Mouse (Mus musculus): ENCODE measurements at regions not wholly inside any gene's neighbourhood (a gene's known extent, or its start where the extent isn't known, plus 50 kb on each side); places are given as distances from the start of the nearest gene placed in this dataset.
A peak's percentile ranks its signal among the peaks of the same experiment; 100 is the strongest.

DNA sequence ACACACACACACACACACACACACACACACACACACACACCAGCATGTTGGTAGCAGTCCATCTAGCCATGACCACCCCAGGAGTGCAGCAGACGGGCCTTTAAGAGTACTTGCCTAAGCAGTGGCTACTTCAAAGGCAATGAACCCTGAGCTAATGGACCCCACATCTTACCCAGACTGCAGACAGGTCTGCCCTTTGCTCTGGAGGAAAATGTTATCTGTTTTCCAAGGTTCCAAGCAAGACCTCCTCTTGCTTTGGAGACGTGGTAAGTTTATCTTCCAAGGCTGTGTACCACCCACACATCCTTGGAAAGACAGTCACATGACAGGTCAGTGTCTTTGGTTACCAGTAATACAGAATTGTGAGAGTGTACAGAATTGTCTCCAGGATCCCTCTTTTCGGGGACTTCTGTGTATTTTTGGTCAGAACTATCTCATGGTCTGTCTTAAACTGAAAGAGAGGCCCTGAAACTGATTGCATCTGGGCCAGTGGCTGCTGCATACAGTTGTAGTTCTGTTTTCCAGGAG lies 88.4 kb upstream of the Gm9887 start:
- intact Hi-C loops (cut with DNase I): loop anchor here (5.0 kb wide), 1 partner anchor 88 kb away; the partner anchor contains the start of genes Arf6 and Gm9887
- no peak for DNase-seq (ENCODE audit: low spot score in 2 of 2)

DNA sequence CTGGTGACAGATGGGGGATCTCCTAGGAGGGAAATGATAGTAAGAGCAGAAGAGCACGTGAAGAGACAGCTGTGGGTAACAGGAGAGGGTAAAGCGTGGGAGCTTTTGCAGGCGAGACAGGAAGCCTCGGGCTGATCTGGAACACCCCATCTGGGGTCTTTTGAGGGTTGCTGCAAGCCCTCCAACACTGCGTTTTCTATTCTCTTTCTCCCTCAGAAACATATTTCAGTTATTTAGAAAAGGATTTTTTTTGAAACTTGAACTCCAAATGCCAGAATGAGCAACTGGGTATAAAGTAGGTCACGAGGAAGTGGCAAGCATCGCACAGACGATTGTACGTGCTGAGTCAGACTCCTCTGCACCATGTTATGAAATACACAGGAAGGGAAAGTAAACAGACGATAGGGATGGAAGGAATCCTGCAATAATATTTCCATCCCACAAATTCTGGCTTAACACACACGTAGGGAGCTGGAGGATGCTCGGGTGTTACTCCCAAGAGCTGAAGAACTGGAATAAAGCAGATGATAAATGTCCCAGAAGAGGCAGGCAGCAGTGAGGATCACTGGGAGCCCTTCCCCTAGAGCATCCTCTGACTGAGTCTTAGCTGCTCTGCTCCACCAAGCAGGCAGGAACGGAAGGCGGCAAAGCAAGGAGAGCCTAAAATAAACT lies 86.0 kb upstream of the Gm9887 start:
- intact Hi-C loops (cut with DNase I): no loop called here
- peak in 1 of 2 experiments; percentile 42 for DNase-seq (ENCODE audit: low spot score in 2 of 2)

DNA sequence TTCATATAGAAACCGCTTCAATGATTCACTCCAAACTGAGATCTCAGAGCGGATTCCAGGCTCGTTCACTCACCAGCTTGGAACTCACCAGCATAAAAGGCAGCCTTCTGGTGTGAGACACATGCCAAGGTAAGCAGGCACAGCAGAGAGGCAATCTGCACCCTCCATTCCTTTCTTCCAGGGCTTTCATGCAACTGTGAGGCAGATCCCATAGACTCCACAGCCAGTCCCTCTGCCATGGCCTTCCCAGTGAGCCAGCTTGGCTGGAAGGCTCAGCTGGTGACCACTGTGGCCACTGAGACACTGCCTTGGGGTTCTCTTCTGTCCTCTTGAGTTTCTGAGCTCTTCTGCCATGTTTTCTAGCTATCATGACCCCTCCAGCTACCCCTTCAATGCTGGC lies 84.5 kb upstream of the Gm9887 start:
- DNase-seq (ENCODE audit: low spot score in 2 of 2): peak in 1 of 2 experiments; percentile 27
- intact Hi-C loops (cut with DNase I): no loop called here

DNA sequence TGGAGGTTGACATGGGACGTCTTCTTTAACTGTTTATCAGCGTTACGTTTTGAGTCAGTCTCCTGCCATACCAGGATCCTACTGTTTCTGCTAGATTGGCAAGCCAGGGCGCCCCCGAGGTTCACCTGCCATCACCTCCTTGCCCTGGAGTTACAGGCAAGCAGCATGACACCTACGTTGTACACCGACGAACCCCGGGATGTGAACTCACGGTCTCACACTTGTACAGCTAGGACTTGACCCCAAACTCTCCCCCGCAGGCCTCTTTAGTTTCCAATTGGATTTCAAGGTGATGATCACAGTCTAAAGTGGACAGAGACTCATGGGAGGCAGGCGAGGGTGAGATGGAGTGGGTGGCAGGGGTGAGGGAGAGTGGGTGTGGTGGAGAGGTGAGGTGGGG lies 83.9 kb upstream of the Gm9887 start:
- DNase-seq (ENCODE audit: low spot score in 2 of 2): no peak
- intact Hi-C loops (cut with DNase I): no loop called here

DNA sequence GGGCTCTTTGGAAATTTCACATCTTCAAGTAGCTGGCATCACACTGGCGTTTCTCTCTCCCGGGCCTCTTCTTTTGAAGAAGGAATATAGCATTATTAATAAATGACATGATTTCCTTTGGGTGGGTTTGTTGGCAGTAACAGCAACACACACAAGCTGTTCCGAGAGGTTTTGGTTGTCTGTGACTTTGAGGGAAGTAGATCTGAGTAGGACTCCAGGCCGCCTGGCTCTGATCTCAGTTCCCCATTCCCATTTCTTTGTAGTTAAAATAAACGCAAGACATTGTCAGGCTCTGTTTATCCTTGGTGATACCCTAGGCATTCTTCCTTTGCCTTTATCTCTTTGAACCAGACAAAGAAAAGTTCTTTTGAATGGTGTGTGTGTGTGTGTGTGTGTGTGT lies 83.3 kb upstream of the Gm9887 start:
- no peak for DNase-seq (ENCODE audit: low spot score in 2 of 2)
- intact Hi-C loops (cut with DNase I): no loop called here

DNA sequence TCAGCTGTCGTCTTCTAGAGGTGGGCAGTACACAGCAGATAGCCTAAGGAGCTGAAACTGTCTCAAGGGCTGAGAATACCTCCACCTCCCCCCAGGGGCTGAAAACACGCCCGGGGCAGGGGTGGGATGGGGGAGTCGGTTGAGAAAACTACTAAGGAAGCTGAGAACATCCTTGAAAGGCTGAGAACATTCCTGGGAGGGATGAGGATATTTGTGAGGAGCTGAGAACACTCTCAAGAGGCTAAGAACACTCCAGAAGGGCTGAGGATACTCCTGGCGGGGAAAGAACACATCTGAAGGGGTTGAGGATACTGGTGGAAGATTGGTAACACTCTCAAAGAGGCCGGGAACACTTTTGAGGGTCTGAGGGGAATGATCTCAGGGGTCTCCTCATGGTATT lies 81.3 kb upstream of the Gm9887 start:
- DNase-seq (ENCODE audit: low spot score in 2 of 2): no peak
- intact Hi-C loops (cut with DNase I): loop anchor here (5.0 kb wide), 1 partner anchor 84 kb away; no protein-coding TSS in a partner anchor

DNA sequence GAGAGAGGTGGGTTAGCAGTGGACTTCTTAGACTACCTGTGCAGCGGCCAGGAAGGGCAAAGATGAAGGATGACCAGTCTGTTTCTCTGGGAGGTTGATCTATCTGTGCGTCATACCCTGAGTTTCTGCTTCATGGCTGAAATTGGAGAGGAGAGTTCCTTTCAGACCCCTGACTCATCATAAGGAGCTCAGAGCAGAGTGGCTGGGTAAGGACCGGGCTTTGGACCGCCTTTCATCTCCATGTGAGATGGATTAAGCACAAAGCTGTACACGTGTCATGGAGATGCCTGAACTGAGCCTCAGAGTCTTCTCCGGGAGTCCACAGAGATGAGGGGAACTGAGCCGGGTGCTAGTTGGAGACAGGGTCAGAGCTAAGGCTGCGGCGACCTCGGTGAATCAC lies 80.7 kb upstream of the Gm9887 start:
- intact Hi-C loops (cut with DNase I): loop anchor here (5.0 kb wide), 1 partner anchor 84 kb away; no protein-coding TSS in a partner anchor
- no peak for DNase-seq (ENCODE audit: low spot score in 2 of 2)

DNA sequence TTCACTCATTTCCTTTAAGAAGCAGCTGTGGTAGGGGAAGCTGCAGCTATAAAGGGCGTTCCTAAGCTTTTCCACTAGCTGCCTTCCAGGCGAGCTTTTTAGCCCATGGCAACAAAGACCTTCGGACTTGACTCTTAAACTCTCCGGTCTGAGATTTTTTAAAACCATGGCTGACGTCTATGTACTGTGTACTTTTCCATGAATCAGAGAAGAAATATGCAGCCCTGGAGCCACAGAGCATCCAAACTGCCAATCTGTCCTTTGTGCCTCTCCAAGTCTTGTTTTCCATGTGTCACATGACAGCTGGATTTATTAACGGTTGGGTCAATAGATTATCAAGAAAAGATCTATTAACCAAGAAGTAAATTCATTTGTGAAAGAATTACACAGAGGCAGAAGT lies 78.9 kb upstream of the Gm9887 start:
- DNase-seq (ENCODE audit: low spot score in 2 of 2): no peak
- intact Hi-C loops (cut with DNase I): loop anchor here (5.0 kb wide), 1 partner anchor 86 kb away; no protein-coding TSS in a partner anchor

DNA sequence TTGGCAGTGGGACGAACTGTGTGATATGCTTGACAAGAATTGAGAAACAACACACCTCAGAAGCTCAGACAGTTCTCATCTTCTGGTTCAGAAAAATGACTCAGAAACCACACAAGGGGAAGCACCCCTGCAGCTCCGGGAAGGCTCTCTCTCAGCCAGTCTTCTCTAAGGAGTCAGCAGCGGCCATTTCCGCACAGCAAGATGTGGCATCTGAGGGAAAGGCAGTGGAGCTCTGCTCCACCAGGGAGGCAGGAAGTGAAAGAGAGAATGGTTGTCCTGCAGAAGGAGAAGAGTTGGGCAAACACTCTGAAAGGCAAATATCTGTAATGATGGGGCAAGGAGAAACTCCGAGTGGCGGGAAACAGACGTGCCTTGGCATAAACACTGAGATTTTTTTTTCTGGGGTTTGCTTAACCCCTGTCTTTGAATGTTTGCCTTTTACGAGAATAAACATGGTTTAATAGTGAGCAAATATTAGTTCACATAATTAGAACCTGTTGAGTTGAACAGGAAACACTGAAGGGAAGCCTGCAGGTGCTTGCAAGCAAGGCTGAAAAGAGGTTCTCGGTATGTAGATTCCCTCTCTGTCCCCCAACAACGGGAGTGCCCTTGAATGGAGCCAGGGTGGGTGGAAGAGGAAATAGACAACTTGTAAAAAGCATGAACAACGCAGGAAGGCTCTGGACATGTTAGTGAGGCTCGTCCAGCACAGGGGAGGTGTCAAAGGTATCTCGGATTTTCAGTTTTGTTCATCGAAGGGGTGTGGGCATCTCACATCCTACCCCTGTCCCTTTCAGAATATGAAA lies 75.9 kb upstream of the Gm9887 start:
- intact Hi-C loops (cut with DNase I): no loop called here

DNA sequence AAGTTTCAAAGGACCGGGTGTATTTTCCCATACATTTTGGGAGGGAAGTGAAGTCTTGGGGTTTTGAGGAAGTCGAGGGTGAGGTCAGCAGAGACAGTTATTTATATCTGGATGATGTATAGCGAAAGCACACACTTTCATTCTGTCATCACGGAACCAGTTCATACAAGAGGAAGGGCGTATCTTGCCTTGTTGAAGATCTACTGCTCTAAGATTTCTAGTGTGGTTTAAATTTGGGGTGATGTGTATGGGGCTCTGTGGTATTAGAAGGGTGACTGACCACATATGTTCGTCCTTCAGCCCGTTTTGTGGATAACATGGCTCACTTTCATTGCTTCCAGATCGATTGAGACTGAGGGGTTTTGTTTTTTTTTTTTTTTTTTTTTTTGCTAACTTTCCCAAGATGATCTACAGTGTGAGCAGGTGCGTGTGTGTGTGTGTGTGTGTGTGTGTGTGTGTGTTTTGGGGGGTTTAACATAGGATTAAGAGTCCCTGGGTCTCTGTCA lies 75.1 kb upstream of the Gm9887 start:
- intact Hi-C loops (cut with DNase I): no loop called here
- no peak for DNase-seq (ENCODE audit: low spot score in 2 of 2)

More for the DNA sequence above, 75.9 kb upstream of the Gm9887 start:
- DNase-seq (ENCODE audit: low spot score in 2 of 2): no peak

DNA sequence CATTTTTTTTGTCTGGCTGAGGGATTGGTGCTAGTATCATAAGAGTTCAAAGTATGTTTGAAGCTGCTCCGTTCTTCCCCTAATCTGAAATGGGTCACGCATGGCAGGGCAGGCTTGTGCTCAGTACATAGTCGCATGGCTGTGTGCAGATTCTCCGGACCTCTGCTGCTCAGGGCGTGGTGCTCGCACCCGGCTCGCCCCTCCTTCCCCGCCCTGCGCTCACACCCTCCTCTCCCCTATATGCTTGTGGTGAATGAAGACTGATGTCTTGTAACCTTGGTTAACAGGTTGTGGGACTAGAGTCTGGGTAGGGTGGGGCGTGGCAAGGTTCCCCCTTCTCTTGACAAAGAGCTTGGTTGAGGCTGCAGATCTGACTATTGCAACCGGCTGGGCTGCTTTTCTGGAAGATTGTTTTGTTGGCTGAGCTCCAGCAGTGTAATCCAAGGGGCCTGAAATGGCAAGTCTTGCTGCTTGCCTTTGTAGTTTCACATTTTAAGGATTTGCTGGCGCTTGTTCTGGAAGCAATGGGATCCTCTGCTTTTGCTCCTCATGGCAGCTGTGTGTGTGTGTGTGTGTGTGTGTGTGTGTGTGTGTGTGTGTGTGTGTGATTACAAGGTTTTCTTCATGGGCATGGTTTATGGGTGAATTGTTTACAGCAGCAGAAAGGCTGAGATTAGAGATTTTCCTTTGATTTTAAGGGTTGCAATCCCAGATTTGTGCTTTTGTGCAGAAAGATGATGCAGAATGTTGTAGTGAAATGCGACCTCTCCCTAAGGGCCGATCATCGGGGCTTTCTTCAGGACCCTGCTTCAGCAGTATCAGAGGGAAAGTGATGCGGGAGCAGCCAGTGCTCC lies 74.4 kb upstream of the Gm9887 start:
- DNase-seq (ENCODE audit: low spot score in 2 of 2): peak in 1 of 2 experiments; percentile 26
- intact Hi-C loops (cut with DNase I): no loop called here

DNA sequence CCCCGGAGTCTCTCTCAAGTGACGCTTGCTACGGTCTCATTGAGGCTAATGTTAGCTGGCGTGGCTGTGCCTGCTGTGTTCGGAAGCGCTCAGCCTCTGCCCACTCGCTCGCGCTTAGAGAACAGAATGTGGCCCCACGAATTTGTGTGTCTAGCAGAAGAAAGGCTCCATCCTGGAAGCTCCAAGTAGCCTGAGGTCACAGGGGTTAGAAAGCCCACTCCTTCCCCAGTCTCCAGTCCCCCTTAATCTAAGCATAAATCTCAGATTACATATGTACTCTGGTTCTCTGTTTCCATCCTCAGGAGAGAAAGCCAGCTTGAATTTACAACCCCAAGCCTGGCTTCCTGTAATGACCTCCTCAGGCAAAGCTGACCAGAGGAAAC lies 73.8 kb upstream of the Gm9887 start:
- intact Hi-C loops (cut with DNase I): no loop called here
- no peak for DNase-seq (ENCODE audit: low spot score in 2 of 2)

DNA sequence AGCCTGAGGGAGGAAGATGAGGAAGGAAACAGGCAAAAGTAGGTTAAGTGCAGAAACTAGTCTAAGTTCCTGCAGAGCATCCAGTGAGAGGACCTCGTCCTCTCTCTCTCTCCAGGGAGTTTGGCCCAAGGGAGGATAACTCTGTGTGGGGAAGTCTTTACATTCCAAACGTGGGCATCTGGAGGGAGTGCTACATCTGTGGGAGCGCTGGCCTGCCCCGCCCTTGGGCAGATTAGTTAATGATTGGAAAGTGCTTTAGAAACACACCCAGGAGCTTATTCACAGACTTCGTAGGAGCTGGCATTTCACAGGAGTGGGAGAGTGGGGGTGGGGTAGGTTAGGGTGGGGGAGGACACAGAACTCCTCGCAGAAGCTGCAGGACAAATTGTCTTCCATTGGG lies 70.1 kb upstream of the Gm9887 start:
- intact Hi-C loops (cut with DNase I): no loop called here

DNA sequence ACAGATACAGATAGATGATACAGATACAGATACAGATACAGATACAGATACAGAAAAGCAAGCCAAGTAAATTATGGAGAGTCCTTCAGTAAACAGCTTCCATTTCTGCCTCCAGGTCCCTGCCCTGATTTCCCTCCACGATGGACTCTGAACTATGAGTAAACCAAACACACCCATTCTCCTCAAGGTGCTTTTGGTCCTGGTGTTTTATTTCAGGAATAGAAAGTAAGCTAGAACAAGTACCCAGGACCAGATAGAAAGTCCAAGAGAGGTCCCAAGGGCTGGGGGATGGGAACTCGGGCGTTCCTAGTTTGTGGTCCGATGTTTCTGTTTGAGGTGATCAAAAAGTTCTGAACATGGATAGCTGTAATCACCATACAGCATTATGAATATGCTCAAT lies 69.5 kb upstream of the Gm9887 start:
- intact Hi-C loops (cut with DNase I): no loop called here
- no peak for DNase-seq (ENCODE audit: low spot score in 2 of 2)

More for the DNA sequence above, 70.1 kb upstream of the Gm9887 start:
- no peak for DNase-seq (ENCODE audit: low spot score in 2 of 2)

DNA sequence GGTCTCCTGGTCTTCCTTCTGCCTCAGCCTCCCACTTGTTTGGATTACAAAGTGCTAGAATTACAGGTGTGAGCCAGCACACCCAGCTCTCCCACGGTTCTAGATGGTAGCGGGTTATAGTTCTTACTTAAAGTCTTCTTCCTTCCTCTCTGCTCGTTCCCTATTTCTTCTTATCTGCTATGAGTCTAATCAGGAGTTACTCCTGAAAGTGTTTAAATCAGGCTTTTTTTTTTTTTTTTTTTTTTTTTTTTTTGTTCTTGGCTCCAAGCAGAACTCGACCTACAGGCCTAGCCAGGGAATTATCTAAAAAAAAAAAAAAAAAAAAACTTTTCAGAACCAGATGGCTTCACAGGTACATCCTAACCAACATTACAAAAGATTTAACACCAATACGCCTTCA lies 66.0 kb upstream of the Gm9887 start:
- no peak for DNase-seq (ENCODE audit: low spot score in 2 of 2)
- intact Hi-C loops (cut with DNase I): no loop called here

DNA sequence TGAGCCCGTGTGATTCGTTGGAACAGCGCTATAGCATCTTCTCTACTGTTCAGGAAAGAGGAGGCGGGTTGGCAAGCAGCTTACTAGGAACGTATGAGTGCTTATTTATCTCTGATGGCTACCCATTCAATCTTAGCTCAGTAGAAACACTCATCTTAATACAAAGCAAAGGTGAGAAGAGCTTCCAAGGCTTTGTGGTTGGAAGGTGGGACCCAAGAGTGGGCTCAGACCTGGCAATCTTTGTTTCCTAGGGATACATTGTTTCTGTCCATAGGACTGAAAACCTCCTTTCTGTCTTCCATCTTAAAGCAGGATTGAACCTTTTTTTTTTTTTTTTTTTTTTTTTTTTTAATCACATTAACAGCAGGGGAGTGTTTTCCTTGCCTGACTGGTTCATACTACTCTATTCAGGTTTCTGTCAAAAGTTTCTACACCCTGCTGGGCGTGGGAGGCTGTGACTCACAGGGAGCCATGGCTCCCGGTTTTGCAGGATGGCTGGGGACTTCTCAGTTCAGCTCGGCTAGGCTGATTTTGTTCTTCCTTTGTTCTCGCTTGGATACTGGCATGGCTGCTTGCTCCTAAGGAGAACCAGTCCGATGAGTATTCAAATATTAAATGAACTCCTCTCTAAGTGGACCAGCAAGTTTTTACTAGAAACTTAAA lies 64.7 kb upstream of the Gm9887 start:
- peak; percentile 63 to 66 for DNase-seq (ENCODE audit: low spot score in 2 of 2)
- intact Hi-C loops (cut with DNase I): no loop called here

DNA sequence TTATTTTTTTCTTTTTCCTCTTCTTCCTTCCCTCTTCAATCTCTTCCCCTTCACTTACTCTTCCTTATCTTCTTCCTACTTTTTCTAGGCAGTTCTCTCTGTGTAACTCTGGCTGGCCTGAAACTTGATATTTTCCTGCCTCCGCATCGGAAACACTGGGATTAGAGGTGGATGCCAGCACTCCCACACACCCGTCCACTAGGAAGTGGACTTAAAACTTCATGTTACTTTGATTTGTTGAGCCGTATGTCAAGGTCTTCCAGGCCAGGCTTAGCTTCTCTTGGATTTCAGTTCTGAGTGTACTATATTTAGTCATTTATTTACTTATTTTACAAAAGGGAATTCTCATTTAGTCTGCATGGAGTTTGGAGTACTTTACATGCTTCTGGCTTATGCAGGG lies 62.1 kb upstream of the Gm9887 start:
- no peak for DNase-seq (ENCODE audit: low spot score in 2 of 2)
- intact Hi-C loops (cut with DNase I): no loop called here

DNA sequence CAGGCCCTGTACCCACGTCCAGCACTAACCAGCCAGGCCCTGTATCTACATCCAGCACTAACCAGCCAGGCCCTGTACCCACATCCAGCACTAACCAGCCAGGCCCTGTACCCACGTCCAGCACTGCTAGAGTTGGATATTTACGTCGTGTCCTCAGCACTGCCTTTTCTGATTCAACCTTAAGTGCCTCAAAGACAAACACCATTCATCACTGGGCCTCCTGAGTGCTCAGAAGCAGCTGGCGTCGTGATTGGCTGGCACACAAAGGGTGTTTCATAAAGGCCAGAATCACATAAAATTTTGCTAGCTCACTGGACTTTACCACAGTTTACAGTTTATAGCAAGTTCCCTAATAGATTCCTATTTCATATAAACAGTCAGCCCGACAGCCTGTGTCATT lies 59.8 kb upstream of the Gm9887 start:
- DNase-seq (ENCODE audit: low spot score in 2 of 2): no peak
- intact Hi-C loops (cut with DNase I): no loop called here

DNA sequence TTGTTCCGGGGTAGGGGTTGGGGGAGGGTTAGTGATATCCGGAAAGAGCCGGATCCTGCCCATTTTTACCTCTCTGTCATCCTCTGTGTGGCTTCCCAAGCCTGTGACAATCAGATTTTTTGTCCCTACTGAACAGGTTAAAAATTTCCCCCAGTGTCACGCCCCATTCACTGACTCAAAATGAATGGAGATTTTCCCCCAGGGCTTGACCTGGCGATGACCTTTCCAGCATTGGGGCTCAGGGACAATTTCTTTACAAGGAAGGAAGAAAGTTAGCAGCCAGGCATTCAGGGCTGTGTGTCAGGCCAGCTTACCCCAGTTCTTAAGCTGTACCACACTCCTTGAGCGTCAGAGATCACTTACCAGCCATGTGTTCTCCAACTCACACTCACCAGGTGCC lies 55.9 kb upstream of the Gm9887 start:
- intact Hi-C loops (cut with DNase I): no loop called here
- no peak for DNase-seq (ENCODE audit: low spot score in 2 of 2)
